Mouse (Mus musculus) granulocyte monocyte progenitor cell, adult 5-6 weeks (primary cell): ENCODE results near the gene Nim1k. TPM values are rescaled to one million over a fixed set of nuclear protein-coding genes. Genes with fewer than 3 reads are reported as not detected.
"Not testable (repeated sequence)": the region's sequence is repeated elsewhere in the genome, so short reads cannot be mapped to it uniquely, and the experiment has no call there.

Source experiments
- ATAC-seq: replicated peaks from 2 replicates; pipeline ENCODE4 v1.8.0; 2016; ENCODE audit warnings: mild to moderate bottlenecking, moderate TSS enrichment, inconsistent platforms; ENCODE audit not compliant: poor library complexity, severe bottlenecking
- total RNA-seq, 2 experiments: library from RNA; stranded (forward) in 1 of 2; stranded (reverse) in 1 of 2; fragments of 200-712, 200-1000 nt in 1 of 2; fragments of >200 nt in 1 of 2; fragmentation: Nextera tagmentation in 1 of 2; gene quantifications; 2 replicates each; pipeline ENCODE4 v1.2.3; 2014 to 2017

Gene Nim1k
- total RNA-seq, 2 experiments from 2014 or later: 0.30 to 0.88 TPM

GRCm38 (mm10) chr13:119690876-119691620, 64.6 kb downstream of the Nim1k start:
- ATAC-seq: no peak; the same call in 1 of the 2 replicates

GRCm38 (mm10) chr13:119690039-119690728, 65.5 kb downstream of the Nim1k start, which contains the start of gene Hmgcs1:
Gene Hmgcs1, plus strand, starts transcription at chr13:119690379.
- peak; percentile 96 for ATAC-seq

GRCm38 (mm10) chr13:119689709-119690038, 66.0 kb downstream of the Nim1k start:
- ATAC-seq: no peak

- no peak for ATAC-seq
Measured at GRCm38 (mm10) chr13:119684416-119685177, 71.1 kb downstream of the Nim1k start.

GRCm38 (mm10) chr13:119681161-119681560, 74.5 kb downstream of the Nim1k start:
- no peak for ATAC-seq

GRCm38 (mm10) chr13:119679721-119680120, 76.0 kb downstream of the Nim1k start:
- no peak for ATAC-seq

- ATAC-seq: no peak
Measured at GRCm38 (mm10) chr13:119678794-119679193, 76.9 kb downstream of the Nim1k start.

- ATAC-seq: not testable (repeated sequence)
Measured at GRCm38 (mm10) chr13:119661420-119661819, 94.3 kb downstream of the Nim1k start.

Other genes with a start within 250 kb of the Nim1k start
- 0.94 TPM in 1 of 2 replicates, not detected in the other for gene Ccl28, start 132.1 kb downstream of the Nim1k start, total RNA-seq (2014; fragmentation: Nextera tagmentation)
- gene Ccl28, start 132.1 kb downstream of the Nim1k start, total RNA-seq (2017): 0.26 TPM in 1 of 2 replicates, not detected in the other
- 18.3 and 21.5 TPM in 2 replicates for gene Hmgcs1, start 65.5 kb downstream of the Nim1k start, total RNA-seq (2014; fragmentation: Nextera tagmentation)
- gene Hmgcs1, start 65.5 kb downstream of the Nim1k start, total RNA-seq (2017): 32.9 and 35.5 TPM in 2 replicates
- gene Zfp131, start 35.0 kb upstream of the Nim1k start, total RNA-seq (2014; fragmentation: Nextera tagmentation): 49.3 and 60.3 TPM in 2 replicates
- 64.4 and 64.8 TPM in 2 replicates for gene Zfp131, start 35.0 kb upstream of the Nim1k start, total RNA-seq (2017)
- not detected in 2 replicates for gene AF067063, start 74.3 kb upstream of the Nim1k start, total RNA-seq (2014; fragmentation: Nextera tagmentation)
- not detected in 2 replicates for gene AF067063, start 74.3 kb upstream of the Nim1k start, total RNA-seq (2017)
- gene D13Ertd608e, start 80.1 kb upstream of the Nim1k start, total RNA-seq (2014; fragmentation: Nextera tagmentation): not detected in 2 replicates
- not detected in 2 replicates for gene D13Ertd608e, start 80.1 kb upstream of the Nim1k start, total RNA-seq (2017)
- not detected in 2 replicates for gene Tcstv1, start 138.9 kb upstream of the Nim1k start, total RNA-seq (2014; fragmentation: Nextera tagmentation)
- gene Tcstv1, start 138.9 kb upstream of the Nim1k start, total RNA-seq (2017): not detected in 2 replicates
- not detected in 2 replicates for gene Gm21761, start 173.4 kb upstream of the Nim1k start, total RNA-seq (2014; fragmentation: Nextera tagmentation)
- not detected in 2 replicates for gene Gm21761, start 173.4 kb upstream of the Nim1k start, total RNA-seq (2017)
- gene B020031M17Rik, start 194.9 kb upstream of the Nim1k start, total RNA-seq (2014; fragmentation: Nextera tagmentation): not detected in 2 replicates
- gene B020031M17Rik, start 194.9 kb upstream of the Nim1k start, total RNA-seq (2017): not detected in 2 replicates